Mouse (Mus musculus): ENCODE results near the gene Hacd1. TPM values are rescaled to one million over a fixed set of nuclear protein-coding genes. Genes with fewer than 3 reads are reported as not detected.

Hacd1 gene
- polyA plus RNA-seq, 1 experiment from 2014 or later: 46.9 TPM

DNA sequence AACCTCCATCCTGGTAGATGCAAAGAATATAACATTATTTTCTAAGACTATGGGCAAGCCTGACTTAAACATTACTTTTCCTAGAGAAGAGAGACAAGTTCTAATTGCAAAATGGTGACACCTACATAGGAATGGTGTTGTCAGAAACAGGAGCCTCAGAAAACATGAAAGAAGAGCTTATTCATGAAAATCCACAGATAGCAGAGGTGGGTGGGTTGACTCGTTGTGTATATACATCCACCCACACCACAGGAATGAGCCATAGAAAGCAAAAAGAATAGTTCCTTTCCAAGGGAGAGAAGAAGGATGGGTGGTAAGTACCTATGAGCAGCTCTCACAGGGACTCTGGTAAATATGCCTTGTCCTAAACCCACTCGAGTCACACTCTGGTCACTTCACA is 239.3 kb downstream of the Hacd1 start:
- Histone ChIP-seq H3K9ac (no peak overlapping the region), H3K27me3 (no peaks in the 10 kb centered on the region), H3K9me3 (replicated peaks) (no peaks in the 10 kb centered on the region), H3K4me1 (replicated peaks) (no peaks in the 10 kb centered on the region), H3K4me2 (no peak overlapping the region), H3K4me3 (replicated peaks) (no peak overlapping the region), H3K36me3 (replicated peaks) (no peaks in the 10 kb centered on the region), H3K27ac (replicated peaks) (no peak overlapping the region)
- no peak for ATAC-seq (ENCODE audit: insufficient read depth)
- WGBS (ENCODE audit: insufficient replicate concordance): 51% methylated on average over 2 of the region's 2 CpGs

DNA sequence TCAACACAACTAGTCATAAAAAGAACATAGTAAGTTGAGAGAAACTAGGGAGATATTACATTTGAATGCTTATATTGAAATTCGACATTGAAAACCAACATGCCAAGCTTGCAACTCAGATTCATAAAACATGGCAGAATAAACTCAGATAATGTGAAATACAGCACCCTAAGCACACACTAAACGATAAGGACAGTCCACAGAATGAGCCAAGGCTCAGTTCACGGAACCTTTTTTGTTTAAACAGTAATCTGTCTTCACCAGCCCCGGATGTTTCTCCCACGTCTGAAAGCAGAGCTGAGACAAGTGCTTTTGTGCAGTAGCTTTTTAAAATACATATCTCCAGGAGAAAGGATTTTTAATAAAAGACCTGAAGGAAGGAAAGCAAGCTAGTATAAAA is 247.3 kb downstream of the Hacd1 start:
- Histone ChIP-seq H3K9ac (no peak overlapping the region), H3K27me3 (no peaks in the 10 kb centered on the region), H3K4me2 (no peak overlapping the region), H3K27ac (replicated peaks) (no peak overlapping the region), H3K4me1 (replicated peaks) (no peaks in the 10 kb centered on the region), H3K9me3 (replicated peaks) (no peaks in the 10 kb centered on the region), H3K36me3 (replicated peaks) (no peaks in the 10 kb centered on the region), H3K4me3 (replicated peaks) (no peak overlapping the region)
- no peak for ATAC-seq (ENCODE audit: insufficient read depth)
- WGBS (ENCODE audit: insufficient replicate concordance): 42% methylated on average over 5 of the region's 5 CpGs

DNA sequence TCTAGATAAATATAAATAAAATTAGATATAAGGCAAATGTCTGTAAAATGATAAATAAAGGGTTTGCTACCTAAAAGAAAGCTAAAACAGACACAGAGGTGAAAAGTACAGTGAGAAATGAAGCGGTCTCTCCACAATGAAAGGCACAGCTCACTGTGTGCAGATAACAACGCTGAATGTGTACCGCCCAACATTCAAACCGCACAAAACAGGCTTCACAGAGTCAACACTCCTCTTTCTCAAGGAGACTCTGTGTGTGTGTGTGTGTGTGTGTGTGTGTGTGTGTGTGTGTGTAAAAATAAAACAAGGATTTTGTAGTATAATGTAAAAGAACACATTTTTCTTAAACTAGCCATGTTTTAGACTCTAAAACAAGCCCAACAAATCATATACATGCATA is 247.9 kb downstream of the Hacd1 start:
- no peak overlapping the region for H3K9ac ChIP-seq
- H3K27me3 ChIP-seq: no peaks in the 10 kb centered on the region
- no peaks in the 10 kb centered on the region for H3K36me3 ChIP-seq (replicated peaks)
- H3K4me3 ChIP-seq (replicated peaks): no peak overlapping the region
- no peak overlapping the region for H3K4me2 ChIP-seq
- no peaks in the 10 kb centered on the region for H3K9me3 ChIP-seq (replicated peaks)
- WGBS (ENCODE audit: insufficient replicate concordance): 35% methylated on average over 4 of the region's 4 CpGs
- no peak for ATAC-seq (ENCODE audit: insufficient read depth)
- H3K27ac ChIP-seq (replicated peaks): no peak overlapping the region
- no peaks in the 10 kb centered on the region for H3K4me1 ChIP-seq (replicated peaks)

DNA sequence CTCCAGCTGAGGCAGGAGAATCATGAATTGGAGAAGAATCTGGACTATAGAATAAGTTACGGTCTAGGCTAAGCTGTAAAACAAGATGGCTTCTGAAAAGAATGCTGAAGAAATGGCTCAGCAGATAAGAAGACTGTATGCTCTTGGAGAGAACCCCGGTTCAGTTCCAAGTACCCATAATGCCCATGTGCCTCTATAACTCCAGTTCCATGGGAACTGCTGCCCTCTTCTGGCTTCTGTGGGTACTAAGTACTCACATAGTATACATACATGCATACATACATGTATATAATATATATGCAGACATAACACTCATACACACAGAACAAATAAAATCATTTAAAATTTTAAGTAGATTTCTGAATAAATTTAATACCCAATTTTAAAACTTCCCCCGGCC is 249.8 kb downstream of the Hacd1 start:
- WGBS (ENCODE audit: insufficient replicate concordance): 69% methylated on average over 3 of the region's 3 CpGs
- Histone ChIP-seq H3K36me3 (replicated peaks) (no peaks in the 10 kb centered on the region), H3K4me2 (no peak overlapping the region), H3K9ac (no peak overlapping the region), H3K4me3 (replicated peaks) (no peak overlapping the region), H3K9me3 (replicated peaks) (no peaks in the 10 kb centered on the region), H3K27ac (replicated peaks) (no peak overlapping the region), H3K4me1 (replicated peaks) (no peaks in the 10 kb centered on the region), H3K27me3 (no peaks in the 10 kb centered on the region)
- no peak for ATAC-seq (ENCODE audit: insufficient read depth)

DNA sequence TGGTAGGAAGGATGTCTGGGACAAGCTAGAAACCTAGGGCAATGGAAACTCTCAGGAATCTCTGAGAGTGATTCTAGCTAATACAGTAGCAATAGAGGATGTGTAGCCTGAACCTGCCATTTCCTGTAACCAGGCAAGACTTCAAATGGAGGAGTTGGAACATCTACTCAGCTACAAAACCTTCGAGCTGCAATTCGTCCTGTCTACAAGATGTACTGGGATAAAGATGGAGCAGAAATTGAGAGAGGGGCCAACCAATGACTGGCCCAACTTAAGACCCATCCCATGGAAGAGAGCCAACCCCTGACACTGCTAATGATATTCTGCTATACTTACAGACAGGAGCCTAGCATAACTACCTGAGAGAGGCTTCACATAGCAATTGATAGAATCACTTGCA is 255.3 kb downstream of the Hacd1 start:
- no peak for ATAC-seq (ENCODE audit: insufficient read depth)
- peaks cover 6% of the 10 kb centered on the region for H3K27me3 ChIP-seq
- H3K4me3 ChIP-seq (replicated peaks): no peak overlapping the region
- no peak overlapping the region for H3K9ac ChIP-seq
- H3K4me1 ChIP-seq (replicated peaks): no peaks in the 10 kb centered on the region
- H3K27ac ChIP-seq (replicated peaks): no peak overlapping the region
- no peak overlapping the region for H3K4me2 ChIP-seq
- no peaks in the 10 kb centered on the region for H3K9me3 ChIP-seq (replicated peaks)
- WGBS (ENCODE audit: insufficient replicate concordance): 53% methylated on average over 2 of the region's 2 CpGs
- no peaks in the 10 kb centered on the region for H3K36me3 ChIP-seq (replicated peaks)

Other genes with a start within 250 kb of the Hacd1 start
- 26.2 and 28.4 TPM in 2 replicates for gene Stam, start 18.0 kb upstream of the Hacd1 start, polyA plus RNA-seq (2015; fragmentation: Nextera tagmentation; extraction: Ambion mirVana)
- gene Tmem236, start 118.4 kb upstream of the Hacd1 start, polyA plus RNA-seq (2015; fragmentation: Nextera tagmentation; extraction: Ambion mirVana): 0.03 TPM in 2 replicates
- 8.1 and 8.9 TPM in 2 replicates for gene Mrc1, start 173.3 kb upstream of the Hacd1 start, polyA plus RNA-seq (2015; fragmentation: Nextera tagmentation; extraction: Ambion mirVana)

Measured in liver, embryonic 15.5 days (tissue).